In the genomic region with DNA sequence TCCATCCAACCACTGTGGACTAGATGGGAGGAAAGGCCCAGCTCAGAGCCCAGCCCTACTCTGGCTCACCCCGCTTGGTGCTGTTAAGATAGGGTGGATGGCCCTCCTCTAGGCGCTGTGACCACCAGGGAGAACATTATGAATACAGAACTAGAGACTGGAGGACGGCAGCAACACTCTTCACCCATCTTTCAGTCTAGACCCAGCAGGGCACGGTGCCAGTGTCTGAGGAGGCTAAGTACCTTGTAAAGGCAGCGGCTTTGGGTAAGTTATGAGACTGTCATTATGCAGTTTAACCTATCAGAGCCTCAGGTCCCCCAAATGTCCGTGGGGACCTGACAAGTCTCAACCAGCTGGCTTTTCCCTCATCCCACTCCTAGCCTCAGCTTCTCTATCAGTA, we compare ENCODE assay signal across 8 mouse cellular contexts. TPM values are rescaled to one million over a fixed set of nuclear protein-coding genes. Genes with fewer than 3 reads are reported as not detected.
DNase-seq lines count a peak whose midpoint lies in the region; ATAC-seq and TF ChIP-seq lines count a peak whose summit lies in the region.

A gene (plus strand): TSS at position 153 of the 400 bp plus-strand sequence.

- peak within 1 kb of the TSS; percentile 55 for H3K9ac ChIP-seq in intestine, postnatal 0 days (ENCODE audit: low read depth, low read length)
- H3K9ac ChIP-seq in neural tube, embryonic 13.5 days: peak within 1 kb of the TSS; percentile 70

- 56% methylated on average over 6 of the region's 6 CpGs for WGBS in intestine, postnatal 0 days
- WGBS in neural tube, embryonic 13.5 days: 40% methylated on average over 6 of the region's 6 CpGs

- no peaks in the 10 kb centered on the region for H3K36me3 ChIP-seq in intestine, postnatal 0 days (ENCODE audit: control insufficient read depth, insufficient read depth)
- H3K36me3 ChIP-seq in neural tube, embryonic 13.5 days: no peaks in the 10 kb centered on the region

- TF ChIP-seq CTCF in intestine, postnatal 0 days (IDR thresholded peaks at IDR 0.05; ENCODE audit: low read depth): no peak

- no peak within 1 kb of the TSS for H3K27ac ChIP-seq in intestine, postnatal 0 days (ENCODE audit: low read depth, low read length)
- no peak within 1 kb of the TSS for H3K27ac ChIP-seq in neural tube, embryonic 13.5 days (replicated peaks)

- H3K4me2 ChIP-seq in intestine, postnatal 0 days (replicated peaks; ENCODE audit: low read depth): peak within 1 kb of the TSS; percentile 82
- H3K4me2 ChIP-seq in neural tube, embryonic 13.5 days: peak within 1 kb of the TSS; percentile 61

- no peak for ATAC-seq in intestine, postnatal 0 days
- ATAC-seq in neural tube, embryonic 13.5 days (ENCODE audit: low read depth): peak; percentile 23

- H3K4me3 ChIP-seq in intestine, postnatal 0 days (ENCODE audit: low read depth, low read length): peak within 1 kb of the TSS; percentile 59
- H3K4me3 ChIP-seq in neural tube, embryonic 13.5 days: peak within 1 kb of the TSS; percentile 51

- no peaks in the 10 kb centered on the region; the same call in 1 of the 2 replicates for H3K27me3 ChIP-seq in intestine, postnatal 0 days (replicated peaks; ENCODE audit: control insufficient read depth, insufficient read depth, low read length)
- H3K27me3 ChIP-seq in neural tube, embryonic 13.5 days: peaks cover 23% of the 10 kb centered on the region; the same call in 1 of the 2 replicates

- no peak for DNase-seq in gastrocnemius, postnatal 4 days (ENCODE audit: low spot score in 2 of 2)
- no peak for DNase-seq in gastrocnemius, postnatal 25 days
- DNase-seq in adrenal gland, adult 18-20 months (ENCODE audit: low spot score in 2 of 2): no peak
- DNase-seq in gonadal fat pad, adult 2 months (ENCODE audit: low read depth): no peak
- no peak for DNase-seq in cerebellum, adult 11 months
- DNase-seq in cerebellum, adult 8-10 months: no peak

- no peaks in the 10 kb centered on the region; the same call in 1 of the 2 replicates for H3K4me1 ChIP-seq in intestine, postnatal 0 days (replicated peaks; ENCODE audit: control insufficient read depth, insufficient read depth, low read length)
- H3K4me1 ChIP-seq in neural tube, embryonic 13.5 days (replicated peaks): peaks cover 21% of the 10 kb centered on the region

- no peaks in the 10 kb centered on the region for H3K9me3 ChIP-seq in intestine, postnatal 0 days (ENCODE audit: control insufficient read depth)
- H3K9me3 ChIP-seq in neural tube, embryonic 13.5 days: no peaks in the 10 kb centered on the region

RNA-seq across cellular contexts. Expression of the gene that starts here (rescaled TPM):
- 10 to 100 TPM; 12.8 to 14.6 TPM for total RNA-seq in gastrocnemius, postnatal 4 days (2021)
- total RNA-seq in gastrocnemius, postnatal 25 days (2021): 1 to 10 TPM; 4.9 to 5.0 TPM
- 10 to 100 TPM; 12.7 to 28.1 TPM for total RNA-seq in adrenal gland, adult 18-20 months (2021)
- polyA plus RNA-seq in gonadal fat pad, adult 2 months (2012; rRNA removed): 15.4 and 18.2 TPM in 2 replicates
- 6.3 and 6.9 TPM in 2 replicates for polyA plus RNA-seq in intestine, postnatal 0 days (2015; fragmentation: Nextera tagmentation; extraction: Ambion mirVana)
- 4.6 and 4.9 TPM in 2 replicates for polyA plus RNA-seq in neural tube, embryonic 13.5 days (2015; fragmentation: Nextera tagmentation; extraction: Ambion mirVana)
